Mouse (Mus musculus) large intestine, adult 2 months (tissue): ENCODE data around the gene Dph3. TPM values are rescaled to one million over a fixed set of nuclear protein-coding genes. Genes with fewer than 3 reads are reported as not detected.
"Not testable (repeated sequence)": the region's sequence is repeated elsewhere in the genome, so short reads cannot be mapped to it uniquely, and the experiment has no call there.

Source experiments
- DNase-seq: peaks from one replicate; pipeline ENCODE4 v3.0.0-alpha.2; 2012; ENCODE audit warnings: low read depth, low spot score
- WGBS: fragments of 180-500 bp; shearing (Covaris S2); methylation state at CpG from one replicate; pipeline ENCODE4 v1.1.7; 2018; 5-methylcytosine and 5-hydroxymethylcytosine counted together
- polyA plus RNA-seq: library from polyadenylated mRNA; depleted of rRNA; stranded (reverse); fragments of >200 nt; gene quantifications from 2 replicates; pipeline ENCODE4 v1.2.3, GENCODE M21; 2012

Gene Dph3
- polyA plus RNA-seq, 1 experiment = 36.2 TPM

GRCm38 (mm10) chr14:32087584-32088248 lies 2.2 kb upstream of the Dph3 start:
- DNase-seq = not testable (repeated sequence)
- 90% methylated on average over 7 of the region's 7 CpGs for WGBS

- 6% methylated on average over 8 of the region's 8 CpGs for WGBS
- peak; percentile 18 for DNase-seq
These were observed 697 bp upstream of the Dph3 start for GRCm38 (mm10) chr14:32086226-32086625.

DNA sequence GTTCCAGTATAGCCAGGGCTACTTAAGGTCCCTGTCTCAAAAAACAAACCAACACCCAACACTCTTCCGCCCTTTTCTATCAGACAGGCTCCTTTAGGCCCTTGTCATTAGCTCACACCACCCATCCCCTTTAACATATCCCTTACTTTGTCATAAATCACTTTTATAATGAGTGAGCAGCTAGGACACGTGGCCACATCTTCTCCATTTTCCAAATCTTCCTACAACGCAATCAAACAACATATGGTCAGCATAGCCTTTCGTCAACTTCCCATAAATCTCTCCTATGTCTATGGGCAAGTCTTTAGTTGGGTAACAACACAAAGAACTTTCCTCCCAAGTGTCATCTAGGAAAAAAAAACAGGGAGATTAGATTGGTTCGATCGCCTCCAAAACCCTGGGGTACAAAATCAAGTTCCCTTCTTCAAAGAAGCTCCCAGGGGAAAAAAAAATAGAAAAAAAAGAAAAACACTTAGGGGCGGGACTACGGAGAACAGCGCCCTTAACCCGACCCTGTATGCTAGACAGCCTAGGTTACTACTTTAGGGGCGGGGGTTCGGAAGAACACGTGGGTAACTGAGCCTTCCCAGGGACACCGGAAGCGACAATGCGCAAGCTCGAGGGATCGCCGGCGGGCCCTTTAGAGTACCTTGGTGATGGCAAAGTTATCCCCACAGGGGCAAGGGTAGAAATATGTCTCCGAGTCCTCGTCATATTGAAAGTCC lies 606 bp downstream of the Dph3 start, which contains the start of gene Oxnad1:
TSS of gene Oxnad1 (plus strand) at position 614 of the 725 bp plus-strand sequence.
- WGBS = 1% methylated on average over 22 of the region's 22 CpGs
- peak; percentile 70 for DNase-seq

DNA sequence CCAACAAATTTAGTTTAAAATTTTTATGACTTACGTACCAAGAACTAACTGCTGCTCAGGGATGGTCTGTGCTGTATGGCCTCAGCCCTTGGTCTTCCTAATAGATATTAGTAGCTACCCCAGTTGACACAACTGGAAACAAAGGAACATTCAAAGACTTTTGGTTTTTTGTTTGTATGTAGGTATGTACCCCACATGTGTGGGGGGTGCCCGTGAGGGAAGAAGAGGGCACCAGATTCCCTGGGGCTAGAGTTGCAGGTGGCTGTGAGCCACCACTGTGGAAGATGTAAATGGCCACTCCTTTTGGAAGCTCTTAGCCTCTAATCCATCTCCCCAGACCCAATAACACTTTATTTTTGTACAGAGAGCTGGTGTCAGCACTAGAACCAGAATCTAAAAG lies 2.1 kb downstream of the Dph3 start:
- DNase-seq = no peak
- 92% methylated on average over 2 of the region's 2 CpGs for WGBS

DNA sequence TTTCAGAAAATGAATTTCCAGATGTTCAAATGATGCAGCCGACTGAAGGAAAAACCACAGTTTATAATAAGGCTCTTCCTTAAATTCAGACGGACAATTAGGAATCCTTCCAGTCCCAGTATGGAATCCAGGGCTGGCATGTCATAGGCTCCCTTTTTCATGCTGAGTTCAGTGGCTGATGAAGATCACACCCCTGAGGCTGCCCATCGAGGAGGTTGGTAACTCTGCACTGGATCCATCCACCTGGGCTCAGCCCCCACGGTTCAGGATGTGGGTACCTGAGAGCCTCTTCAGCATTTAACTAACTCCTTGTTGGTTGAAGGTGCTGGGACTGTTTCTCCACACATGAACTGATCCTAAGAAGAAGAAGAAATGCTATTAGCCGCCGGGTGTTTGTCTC lies 2.6 kb downstream of the Dph3 start:
- WGBS = 89% methylated on average over 6 of the region's 6 CpGs
- no peak for DNase-seq

DNA sequence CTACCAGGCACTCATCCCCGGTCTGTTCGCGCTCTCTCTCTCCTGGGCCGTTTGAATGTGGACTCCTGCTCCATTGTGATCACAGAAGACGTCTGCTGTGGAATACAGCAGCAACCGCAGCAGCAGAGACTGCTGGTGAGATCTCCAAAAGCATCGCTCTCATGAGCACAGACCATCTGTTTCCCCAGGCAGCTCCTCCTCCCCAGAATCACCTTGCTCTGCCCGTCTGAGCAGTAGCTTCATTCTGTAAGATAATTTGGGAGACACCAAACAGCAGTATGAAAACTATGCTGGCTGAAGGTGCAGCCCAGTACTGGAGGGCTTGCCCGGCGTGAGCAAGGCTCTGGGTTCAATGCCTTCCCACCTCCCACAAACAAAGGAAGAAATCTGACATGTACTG lies 4.5 kb downstream of the Dph3 start:
- 78% methylated on average over 10 of the region's 10 CpGs for WGBS
- no peak for DNase-seq

GRCm38 (mm10) chr14:32076896-32077575 lies 8.5 kb downstream of the Dph3 start:
- 54% methylated on average over 8 of the region's 8 CpGs for WGBS
- peak; percentile 33 for DNase-seq

- DNase-seq = no peak
- 33% methylated on average over 7 of the region's 7 CpGs for WGBS
These were observed 11.6 kb downstream of the Dph3 start for GRCm38 (mm10) chr14:32073901-32074300.

GRCm38 (mm10) chr14:32073211-32073685 lies 12.3 kb downstream of the Dph3 start:
- WGBS = 75% methylated on average over 8 of the region's 8 CpGs

DNA sequence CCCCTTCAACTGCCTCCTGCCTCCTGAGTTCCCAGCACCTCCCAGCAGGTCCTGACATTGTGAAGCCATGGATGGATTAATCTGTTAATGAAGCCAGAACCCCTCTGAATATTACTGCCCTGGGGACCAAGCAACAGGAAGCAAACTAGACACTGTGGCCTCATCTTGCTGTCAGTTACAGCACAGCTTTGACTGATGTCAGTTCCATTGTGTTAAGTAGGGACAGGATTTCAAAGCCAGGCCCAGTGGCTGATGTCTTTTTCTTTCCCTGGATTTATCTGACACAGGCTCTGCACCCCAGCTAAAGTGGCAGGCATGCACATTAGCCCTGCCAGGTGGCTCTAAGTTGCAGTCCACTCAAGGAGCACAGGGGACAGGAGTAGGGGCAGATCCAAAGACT lies 12.7 kb downstream of the Dph3 start:
- no peak for DNase-seq

More at GRCm38 (mm10) chr14:32073211-32073685, 12.3 kb downstream of the Dph3 start:
- no peak for DNase-seq

- no peak for DNase-seq
- WGBS = 84% methylated on average over 4 of the region's 4 CpGs
These were observed 24.1 kb downstream of the Dph3 start for GRCm38 (mm10) chr14:32061398-32061797.

DNA sequence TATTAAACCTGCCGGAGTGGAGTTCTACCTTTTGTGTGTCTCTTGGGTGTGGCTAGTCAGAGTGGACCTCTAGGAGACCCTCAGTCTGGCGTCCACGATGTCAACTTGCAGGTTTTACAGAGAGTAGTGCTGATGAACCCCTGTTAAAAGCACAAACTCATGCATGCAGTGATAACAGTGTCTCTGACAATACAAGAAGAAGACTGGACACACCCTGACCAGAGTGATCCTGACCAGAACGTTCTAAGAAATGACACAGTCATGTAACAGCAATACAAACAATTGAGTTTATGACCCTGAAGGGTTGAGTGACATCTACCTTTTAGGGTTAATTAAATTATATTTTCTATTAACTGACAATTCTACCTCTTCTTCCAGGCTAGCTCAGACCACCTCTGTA lies 27.9 kb downstream of the Dph3 start:
- 58% methylated on average over 4 of the region's 4 CpGs for WGBS
- no peak for DNase-seq

GRCm38 (mm10) chr14:32056675-32057074 lies 28.9 kb downstream of the Dph3 start:
- no peak for DNase-seq
- WGBS = 96% methylated on average over 2 of the region's 2 CpGs

DNA sequence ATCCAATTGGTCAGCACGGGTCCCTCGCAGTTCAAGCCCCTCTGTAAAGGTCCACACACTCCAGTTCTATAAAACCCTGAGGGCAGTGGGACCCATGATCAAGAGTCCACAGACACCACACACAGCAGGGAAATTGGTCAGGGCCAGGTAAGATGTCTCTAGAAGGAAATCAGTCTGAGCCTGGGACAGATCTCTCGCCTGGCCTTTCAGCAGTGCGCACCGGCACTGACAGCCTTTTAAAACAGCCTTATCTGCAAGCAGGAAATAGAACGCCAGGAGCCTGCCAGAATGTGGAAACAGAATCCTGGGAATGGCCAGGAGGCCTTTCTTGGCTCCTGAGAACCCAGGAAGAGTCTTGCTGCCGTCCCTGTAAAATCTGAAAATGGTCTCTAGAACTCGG lies 29.7 kb downstream of the Dph3 start:
- 55% methylated on average over 8 of the region's 8 CpGs for WGBS
- DNase-seq = no peak

GRCm38 (mm10) chr14:32054788-32055187 lies 30.7 kb downstream of the Dph3 start:
- 57% methylated on average over 10 of the region's 10 CpGs for WGBS
- no peak for DNase-seq

GRCm38 (mm10) chr14:32053895-32054294 lies 31.6 kb downstream of the Dph3 start:
- no peak for DNase-seq
- 67% methylated on average over 5 of the region's 5 CpGs for WGBS

DNA sequence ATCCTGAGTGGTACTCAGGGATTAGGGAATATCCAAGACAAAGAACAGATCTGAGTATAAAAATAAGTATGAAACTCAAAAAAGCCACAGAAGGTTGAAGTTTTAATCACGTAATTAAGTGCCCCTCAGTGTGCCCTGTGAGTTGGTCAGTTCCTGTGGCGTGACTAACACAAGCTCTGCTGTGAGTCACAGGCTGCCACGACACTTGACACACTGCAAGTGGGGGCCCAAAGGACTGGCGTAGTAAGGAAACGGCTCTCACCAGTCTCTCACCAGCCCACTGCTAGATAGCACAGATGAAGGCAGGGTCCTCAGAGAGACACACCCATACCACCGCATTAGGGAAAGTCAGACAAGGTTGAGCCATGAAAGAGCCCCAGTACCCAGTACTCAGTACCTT lies 35.4 kb downstream of the Dph3 start:
- DNase-seq = no peak
- WGBS = 77% methylated on average over 6 of the region's 6 CpGs

- WGBS = 76% methylated on average over 8 of the region's 8 CpGs
- DNase-seq = no peak
These were observed 39.2 kb downstream of the Dph3 start for GRCm38 (mm10) chr14:32046357-32046756.

- no peak for DNase-seq
- WGBS = 27% methylated on average over 5 of the region's 5 CpGs
These were observed 43.4 kb downstream of the Dph3 start for GRCm38 (mm10) chr14:32042108-32042507.

DNA sequence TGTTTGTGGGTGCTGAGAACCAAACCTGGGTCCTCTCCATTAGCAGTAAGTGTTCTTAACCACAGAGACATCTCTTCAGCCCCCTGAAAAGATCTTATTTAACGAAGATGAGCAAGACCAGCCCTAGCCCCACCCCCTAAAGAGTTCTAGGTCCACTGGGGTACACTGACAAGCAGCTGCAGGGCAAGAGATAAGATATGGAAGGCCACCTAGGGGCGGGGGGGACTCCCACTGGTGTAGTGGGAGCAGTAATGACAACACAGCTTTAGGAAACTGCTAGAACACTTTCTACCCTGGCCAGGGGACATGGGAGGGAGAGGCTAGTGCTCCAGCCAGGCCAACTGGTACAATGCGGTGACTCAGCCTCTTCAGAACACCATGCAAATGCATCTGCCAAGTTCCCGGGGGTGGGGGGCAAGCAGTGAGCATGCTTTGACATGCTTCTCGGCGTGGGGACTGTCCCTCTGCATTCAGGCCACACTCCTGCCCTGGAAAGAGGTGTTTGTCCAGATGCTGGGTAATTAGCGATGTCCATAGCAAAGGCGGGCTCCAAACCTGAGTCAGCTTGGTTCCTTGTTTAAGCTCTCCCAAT lies 47.8 kb downstream of the Dph3 start:
- DNase-seq = no peak
- WGBS = 73% methylated on average over 8 of the region's 8 CpGs
